7 mouse cellular contexts compared by ENCODE assay signal in genomic region chr10:76237341-76238225, GRCm38 (mm10). TPM values are rescaled to one million over a fixed set of nuclear protein-coding genes. Genes with fewer than 3 reads are reported as not detected.
A peak's percentile ranks its signal among the peaks of the same experiment; 100 is the strongest.
DNase-seq lines count a peak whose midpoint lies in the region; ATAC-seq lines count a peak whose summit lies in the region.

Gene Prmt2 (minus strand): TSS chr10:76237865.

- H3K4me1 ChIP-seq in intestine, embryonic 16.5 days (ENCODE audit: control insufficient read depth, insufficient read depth, low read length) = peaks cover 4% of the 10 kb centered on the region; the same call in 1 of the 2 replicates
- H3K4me1 ChIP-seq in midbrain, embryonic 11.5 days (ENCODE audit: control insufficient read depth, insufficient read depth, low read length) = peaks cover 6% of the 10 kb centered on the region; the same call in 1 of the 2 replicates

- intact Hi-C loops in left cerebral cortex, postnatal 36 days (cut with DNase I) = no loop called here

- H3K4me3 ChIP-seq in intestine, embryonic 16.5 days (ENCODE audit: low read length) = peak within 1 kb of the TSS; percentile 75
- H3K4me3 ChIP-seq in midbrain, embryonic 11.5 days (ENCODE audit: low read depth, low read length) = peak within 1 kb of the TSS; percentile 49

- peak; percentile 100 for ATAC-seq in intestine, embryonic 16.5 days
- ATAC-seq in midbrain, embryonic 11.5 days (ENCODE audit: low FRiP score) = peak; percentile 98

- H3K36me3 ChIP-seq in intestine, embryonic 16.5 days (ENCODE audit: control insufficient read depth, insufficient read depth, low read length) = no peaks in the 10 kb centered on the region
- H3K36me3 ChIP-seq in midbrain, embryonic 11.5 days (ENCODE audit: control insufficient read depth, insufficient read depth, low read length) = no peaks in the 10 kb centered on the region

- peak; percentile 89 for DNase-seq in adrenal gland, adult 8-10 months
- peak; percentile 91 for DNase-seq in embryo, embryonic 9.5 days (ENCODE audit: extremely low spot score)
- peak; percentile 81 to 90 for DNase-seq in gastrocnemius, postnatal 4 days (ENCODE audit: low spot score in 2 of 2)
- DNase-seq in left cerebral cortex, postnatal 36 days (ENCODE audit: low spot score in 2 of 2) = peak; percentile 90 to 91
- peak; percentile 99 for DNase-seq in midbrain, embryonic 11.5 days (ENCODE audit: low spot score, missing footprints)
- peak; percentile 92 for DNase-seq in skeletal muscle tissue, adult 2 months (ENCODE audit: low read depth, low spot score)

- no peaks in the 10 kb centered on the region for H3K9me3 ChIP-seq in intestine, embryonic 16.5 days (ENCODE audit: control insufficient read depth, low read length)
- no peaks in the 10 kb centered on the region for H3K9me3 ChIP-seq in midbrain, embryonic 11.5 days (ENCODE audit: control insufficient read depth, low read length)

- no peaks in the 10 kb centered on the region for H3K27me3 ChIP-seq in intestine, embryonic 16.5 days (replicated peaks; ENCODE audit: control insufficient read depth, insufficient read depth, low read length)
- H3K27me3 ChIP-seq in midbrain, embryonic 11.5 days (ENCODE audit: control insufficient read depth, insufficient read depth, low read length) = no peaks in the 10 kb centered on the region

- peak within 1 kb of the TSS; percentile 79 for H3K9ac ChIP-seq in intestine, embryonic 16.5 days (ENCODE audit: low read depth, low read length)
- H3K9ac ChIP-seq in midbrain, embryonic 11.5 days (ENCODE audit: low read length) = peak within 1 kb of the TSS; percentile 64

- H3K4me2 ChIP-seq in intestine, embryonic 16.5 days (ENCODE audit: low read depth, low read length) = peak within 1 kb of the TSS; percentile 76
- peak within 1 kb of the TSS; percentile 70 for H3K4me2 ChIP-seq in midbrain, embryonic 11.5 days

- WGBS in intestine, embryonic 16.5 days = under 1% methylated on average over 47 of the region's 47 CpGs
- 1% methylated on average over 47 of the region's 47 CpGs for WGBS in midbrain, embryonic 11.5 days

- peak within 1 kb of the TSS; percentile 78 for H3K27ac ChIP-seq in intestine, embryonic 16.5 days (ENCODE audit: low read length)
- H3K27ac ChIP-seq in midbrain, embryonic 11.5 days (ENCODE audit: low read depth, low read length) = peak within 1 kb of the TSS; percentile 84

RNA-seq across cellular contexts. Expression of gene Prmt2, which starts in this region (rescaled TPM):
- total RNA-seq in adrenal gland, adult 8-10 months (2022) = 10 to 100 TPM; 24.6 to 33.5 (median 29.3) TPM
- total RNA-seq in gastrocnemius, postnatal 4 days (2021) = 10 to 100 TPM; 21.3 to 25.5 TPM
- 42.6 and 44.2 TPM in 2 replicates for polyA plus RNA-seq in intestine, embryonic 16.5 days (2015; fragmentation: Nextera tagmentation; extraction: Ambion mirVana)
- 10 to 100 TPM; 51.4 to 55.4 TPM for total RNA-seq in left cerebral cortex, postnatal 36 days (2021)
- polyA plus RNA-seq in midbrain, embryonic 11.5 days (2014; fragmentation: Nextera tagmentation; extraction: Ambion mirVana) = 106 and 115 TPM in 2 replicates

Comparison
In these comparisons a context has a peak if more than half of its experiments do, and no peak if none do; other contexts are left out.
1. Peak in every context shown above with its lines: DNase-seq, ATAC-seq, H3K4me3 ChIP-seq and H3K27ac ChIP-seq.